Mouse (Mus musculus) forebrain, postnatal 0 days (tissue): ENCODE results near the gene Cda. TPM values are rescaled to one million over a fixed set of nuclear protein-coding genes. Genes with fewer than 3 reads are reported as not detected.

Source experiments
- ATAC-seq: fragments of 200-750 bp; cut with Nextera tagmentation; 2 replicates; pipeline ENCODE4 v1.8.0; 2017; ENCODE audit warnings: mild to moderate bottlenecking, moderate library complexity
- DNase-seq: peaks from one replicate; pipeline ENCODE4 v3.0.0-alpha.2; 2015
- H3K27ac ChIP-seq: fragments of 300-500 bp; sonication (generic); 2 replicates; pipeline ENCODE4 v1.5.1; 2014; ENCODE audit warnings: low read depth, mild to moderate bottlenecking, antibody characterized with exemption, low read length, moderate library complexity, mixed read lengths
- H3K27me3 ChIP-seq: fragments of 300-500 bp; sonication (generic); 2 replicates; pipeline ENCODE4 v1.6.1; 2014; ENCODE audit warnings: mild to moderate bottlenecking, low read length, mixed read lengths; ENCODE audit not compliant: insufficient read depth
- H3K36me3 ChIP-seq: fragments of 300-500 bp; sonication (generic); 2 replicates; pipeline ENCODE4 v1.6.1; 2014; ENCODE audit warnings: mild to moderate bottlenecking, moderate library complexity; ENCODE audit not compliant: insufficient read depth
- H3K4me1 ChIP-seq: fragments of 300-500 bp; sonication (generic); 2 replicates; pipeline ENCODE4 v1.6.1; 2014; ENCODE audit warnings: antibody characterized with exemption; ENCODE audit not compliant: insufficient read depth
- H3K4me2 ChIP-seq: fragments of 300-500 bp; sonication (generic); 2 replicates; pipeline ENCODE4 v1.6.1; 2014; ENCODE audit warnings: low read depth, mild to moderate bottlenecking, moderate library complexity
- H3K4me3 ChIP-seq: fragments of 300-500 bp; sonication (generic); 2 replicates; pipeline ENCODE4 v1.5.1; 2014; ENCODE audit warnings: low read depth, low read length, mixed read lengths
- H3K9ac ChIP-seq: fragments of 300-500 bp; sonication (generic); 2 replicates; pipeline ENCODE4 v1.6.1; 2014; ENCODE audit warnings: mild to moderate bottlenecking
- H3K9me3 ChIP-seq: fragments of 300-500 bp; sonication (generic); 2 replicates; pipeline ENCODE4 v1.6.1; 2016; ENCODE audit warnings: low read length
- CTCF ChIP-seq: sonication (generic); IDR thresholded peaks from 2 replicates; pipeline ENCODE4 v1.5.1; 2016; ENCODE audit warnings: antibody characterized with exemption, control low read depth, low read depth
- WGBS: fragments of 180-500 bp; shearing (Covaris S2); extraction: QIAGEN DNeasy Blood & Tissue Kit; methylation state at CpG from one replicate; pipeline ENCODE4 v1.1.7; 2014; 5-methylcytosine and 5-hydroxymethylcytosine counted together
- polyA plus RNA-seq: library from polyadenylated mRNA; unstranded; fragments of >200 nt; fragmentation: Nextera tagmentation; extraction: Ambion mirVana; gene quantifications from 2 replicates; pipeline ENCODE4 v1.2.1, GENCODE M21; 2015
- total RNA-seq: library from RNA; depleted of rRNA; stranded (reverse); fragments of >200 nt; gene quantifications from 2 replicates; pipeline ENCODE4 v1.2.3, GENCODE M21; 2014

The Cda gene
- total and polyA plus RNA-seq, 2 experiments from 2014 or later, result 3.6 to 4.9 TPM

DNA sequence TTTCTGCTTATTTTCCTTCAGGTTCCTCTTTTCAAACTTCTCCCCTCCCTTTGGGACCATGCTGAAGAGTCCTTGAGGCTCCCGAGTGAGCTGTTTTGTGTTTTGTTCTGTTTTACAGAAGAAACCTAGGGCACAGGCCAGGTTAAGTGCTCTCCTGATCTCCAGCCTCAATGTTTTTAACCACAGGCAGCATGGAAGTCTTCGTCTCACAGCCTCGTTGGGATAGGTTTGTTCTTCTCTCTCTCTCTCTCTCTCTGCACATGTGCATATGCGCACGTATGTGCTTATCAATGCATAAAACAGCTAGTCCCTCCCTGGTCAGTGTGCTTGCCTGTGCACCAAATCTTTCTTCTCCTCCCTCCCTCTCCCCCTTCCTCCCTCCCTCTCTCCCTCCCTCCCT is 30.9 kb downstream of the Cda start:
- ATAC-seq (no peak), DNase-seq (no peak)
- Histone ChIP-seq H3K9ac (no peak overlapping the region), H3K36me3 (no peaks in the 10 kb centered on the region), H3K9me3 (no peaks in the 10 kb centered on the region), H3K27me3 (no peaks in the 10 kb centered on the region), H3K4me3 (no peak overlapping the region), H3K4me2 (no peak overlapping the region), H3K27ac (no peak overlapping the region), H3K4me1 (no peaks in the 10 kb centered on the region)
- WGBS, result 70% methylated on average over 5 of the region's 5 CpGs
- no peak for TF ChIP-seq CTCF

DNA sequence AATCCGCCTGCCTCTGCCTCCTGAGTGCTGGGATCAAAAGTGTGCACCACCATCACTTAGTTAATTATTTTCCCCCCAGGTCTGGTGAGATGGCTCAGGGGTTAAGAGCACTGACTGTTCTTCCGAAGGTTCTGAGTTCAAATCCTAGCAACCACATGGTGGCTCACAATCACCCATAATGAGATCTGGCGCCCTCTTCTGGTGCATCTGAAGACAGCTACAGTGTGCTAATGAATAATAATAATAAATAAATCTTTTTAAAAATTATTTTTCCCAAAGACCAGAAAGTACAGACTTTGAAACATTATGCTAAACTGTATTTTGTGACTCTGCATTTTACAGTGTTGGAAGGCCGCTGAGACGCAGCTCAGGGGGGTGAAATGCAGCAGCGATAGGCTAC is 32.1 kb downstream of the Cda start:
- no peak overlapping the region for H3K4me2 ChIP-seq
- H3K4me3 ChIP-seq, result no peak overlapping the region
- no peak overlapping the region for H3K27ac ChIP-seq
- 0 out of 2 replicates have a peak, but pooled peaks cover 4% of the 10 kb centered on the region for H3K27me3 ChIP-seq
- DNase-seq (no peak), ATAC-seq (no peak)
- no peaks in the 10 kb centered on the region for H3K9me3 ChIP-seq
- no peaks in the 10 kb centered on the region for H3K36me3 ChIP-seq
- H3K9ac ChIP-seq, result no peak overlapping the region
- 87% methylated on average over 6 of the region's 6 CpGs for WGBS
- no peaks in the 10 kb centered on the region for H3K4me1 ChIP-seq
- TF ChIP-seq CTCF, result peak; percentile 17

DNA sequence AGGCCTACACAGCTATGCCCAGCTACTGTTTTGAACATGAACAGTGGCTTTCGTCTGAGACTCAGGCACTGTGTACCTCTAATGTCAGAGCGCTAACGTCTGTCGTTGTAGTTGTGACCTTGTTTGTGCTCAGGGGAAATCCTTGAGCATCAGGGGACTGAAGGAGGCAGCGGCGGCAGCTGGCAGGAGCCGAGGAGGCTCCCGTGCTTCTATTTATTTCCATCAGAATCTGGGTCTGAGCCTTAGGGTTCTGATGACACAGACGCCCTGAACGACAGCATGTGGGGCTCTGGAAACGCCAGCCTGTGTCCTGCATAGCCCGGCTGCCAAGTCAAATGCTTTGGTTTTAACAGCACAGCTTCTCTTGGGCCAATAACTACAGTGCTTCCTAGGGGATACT is 32.8 kb downstream of the Cda start:
- ATAC-seq (no peak), DNase-seq (no peak)
- Histone ChIP-seq H3K4me1 (no peaks in the 10 kb centered on the region), H3K4me3 (no peak overlapping the region), H3K9me3 (no peaks in the 10 kb centered on the region), H3K27ac (no peak overlapping the region), H3K4me2 (no peak overlapping the region), H3K27me3 (0 out of 2 replicates have a peak, but pooled peaks cover 4% of the 10 kb centered on the region), H3K36me3 (no peaks in the 10 kb centered on the region), H3K9ac (no peak overlapping the region)
- 80% methylated on average over 12 of the region's 12 CpGs for WGBS
- TF ChIP-seq CTCF, result no peak

DNA sequence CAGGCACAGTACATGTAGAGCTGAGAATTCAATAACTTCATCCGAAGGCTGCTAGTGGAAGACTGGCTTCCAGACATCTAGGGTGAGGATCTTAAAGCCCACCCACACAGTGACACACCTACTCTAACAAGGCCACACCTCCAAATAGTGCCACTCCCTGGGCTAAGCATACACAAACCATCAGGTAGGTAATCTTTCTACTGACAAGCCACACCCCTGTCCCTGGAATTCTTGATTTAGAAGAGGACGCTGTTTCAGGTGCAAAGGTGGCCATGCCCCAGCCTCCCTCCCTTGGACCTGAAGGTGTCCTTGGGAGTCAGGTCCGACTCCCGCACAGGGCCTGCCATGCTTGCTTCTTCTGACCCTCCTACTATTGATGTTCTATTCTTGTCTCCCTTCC is 34.7 kb downstream of the Cda start:
- H3K36me3 ChIP-seq, result no peaks in the 10 kb centered on the region
- no peak overlapping the region for H3K9ac ChIP-seq
- no peaks in the 10 kb centered on the region for H3K9me3 ChIP-seq
- no peak overlapping the region for H3K27ac ChIP-seq
- H3K27me3 ChIP-seq, result 0 out of 2 replicates have a peak, but pooled peaks cover 4% of the 10 kb centered on the region
- DNase-seq, result no peak
- no peak overlapping the region for H3K4me3 ChIP-seq
- ATAC-seq, result no peak
- 90% methylated on average over 4 of the region's 4 CpGs for WGBS
- no peak for TF ChIP-seq CTCF
- no peaks in the 10 kb centered on the region for H3K4me1 ChIP-seq
- no peak overlapping the region for H3K4me2 ChIP-seq

DNA sequence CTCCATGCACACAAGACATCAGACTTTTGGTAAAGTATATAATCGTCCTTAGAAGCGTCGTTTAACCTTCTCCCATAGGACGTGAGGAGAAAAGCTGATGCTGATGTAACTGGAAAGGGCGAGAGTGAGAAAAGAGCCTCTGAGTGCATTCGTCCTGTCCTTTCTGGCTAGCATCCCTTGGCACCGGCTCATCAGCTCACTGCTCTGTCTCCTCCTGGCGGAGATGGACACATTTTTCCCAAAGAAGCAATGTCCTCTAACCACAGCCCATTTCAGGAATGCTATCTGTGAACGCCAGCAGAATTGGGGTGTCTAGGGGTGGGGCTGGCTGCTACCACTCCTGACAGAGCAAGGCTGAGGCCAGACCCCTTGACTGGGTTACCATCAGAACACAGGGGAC is 36.1 kb downstream of the Cda start:
- Histone ChIP-seq H3K9ac (no peak overlapping the region), H3K9me3 (no peaks in the 10 kb centered on the region), H3K27me3 (0 out of 2 replicates have a peak, but pooled peaks cover 4% of the 10 kb centered on the region), H3K36me3 (no peaks in the 10 kb centered on the region), H3K4me3 (no peak overlapping the region), H3K27ac (no peak overlapping the region), H3K4me1 (no peaks in the 10 kb centered on the region), H3K4me2 (no peak overlapping the region)
- DNase-seq (no peak), ATAC-seq (no peak)
- no peak for TF ChIP-seq CTCF
- 74% methylated on average over 9 of the region's 9 CpGs for WGBS

DNA sequence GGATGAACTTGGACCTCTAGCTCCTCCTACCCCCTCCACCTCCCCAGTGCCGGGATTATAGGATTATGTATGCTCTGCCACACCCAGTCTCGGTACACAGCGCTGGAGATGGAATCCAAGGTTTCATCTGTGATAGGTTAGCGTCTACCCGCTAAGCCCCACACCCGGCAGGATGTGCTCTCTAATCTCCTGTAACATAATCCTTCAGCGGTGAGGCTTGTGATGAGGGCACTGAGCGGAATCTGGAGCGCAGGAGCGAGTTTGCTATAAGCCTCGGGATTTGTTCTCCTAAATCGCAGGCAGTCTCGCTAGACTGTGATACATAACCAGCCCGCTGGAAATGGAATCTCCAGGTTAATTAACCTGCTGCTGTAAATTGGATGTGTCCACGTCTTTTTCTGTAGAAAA is 37.5 kb downstream of the Cda start:
- Histone ChIP-seq H3K27ac (no peak overlapping the region), H3K4me3 (no peak overlapping the region), H3K36me3 (no peaks in the 10 kb centered on the region), H3K4me2 (no peak overlapping the region), H3K27me3 (0 out of 2 replicates have a peak, but pooled peaks cover 4% of the 10 kb centered on the region), H3K9ac (no peak overlapping the region), H3K9me3 (no peaks in the 10 kb centered on the region), H3K4me1 (no peaks in the 10 kb centered on the region)
- no peak for TF ChIP-seq CTCF
- WGBS, result 13% methylated on average over 15 of the region's 15 CpGs
- ATAC-seq (no peak), DNase-seq (no peak)

DNA sequence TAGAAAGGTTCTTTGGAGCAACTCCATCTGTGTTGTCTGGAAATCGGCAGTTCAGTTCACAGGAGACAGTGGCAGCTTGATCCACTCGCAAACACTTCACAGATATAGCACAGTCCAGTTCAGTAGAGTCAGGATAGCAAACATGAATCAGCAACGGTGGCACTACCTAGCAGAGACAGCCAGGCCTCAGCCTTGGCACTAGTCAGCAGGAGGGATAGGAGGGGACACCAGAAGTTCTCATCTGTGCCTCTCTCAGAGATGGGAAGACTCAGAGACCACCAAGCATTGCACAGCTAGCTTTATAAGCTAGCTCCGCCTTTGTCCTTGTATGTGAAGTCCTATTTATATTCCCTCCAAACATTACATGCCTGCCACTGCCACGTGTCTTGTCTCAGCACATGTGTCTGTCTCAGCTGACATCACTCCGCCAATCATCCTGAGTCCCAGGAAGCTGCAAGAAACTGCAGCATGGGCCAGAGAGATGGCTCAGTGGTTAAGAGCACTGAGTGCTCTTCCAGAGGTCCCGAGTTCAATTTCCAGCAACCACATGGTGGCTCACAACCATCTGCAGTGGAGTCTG is 39.8 kb downstream of the Cda start:
- Histone ChIP-seq H3K9me3 (no peaks in the 10 kb centered on the region), H3K27ac (no peak overlapping the region), H3K4me3 (peak overlapping the region; percentile 12; the same call in 1 of the 2 replicates), H3K4me1 (0 out of 2 replicates have a peak, but pooled peaks cover 11% of the 10 kb centered on the region), H3K9ac (no peak overlapping the region), H3K36me3 (no peaks in the 10 kb centered on the region), H3K4me2 (peak overlapping the region; percentile 38), H3K27me3 (0 out of 2 replicates have a peak, but pooled peaks cover 4% of the 10 kb centered on the region)
- WGBS, result 65% methylated on average over 7 of the region's 7 CpGs
- DNase-seq (no peak), ATAC-seq (no peak)
- TF ChIP-seq CTCF, result peak; percentile 12; the same call in 1 of the 2 replicates
